Mouse (Mus musculus): ENCODE results near the gene Fuk.
A peak's percentile ranks its signal among the peaks of the same experiment; 100 is the strongest.
"Not testable (repeated sequence)": the region's sequence is repeated elsewhere in the genome, so short reads cannot be mapped to it uniquely, and the experiment has no call there.

The Fuk gene

DNA sequence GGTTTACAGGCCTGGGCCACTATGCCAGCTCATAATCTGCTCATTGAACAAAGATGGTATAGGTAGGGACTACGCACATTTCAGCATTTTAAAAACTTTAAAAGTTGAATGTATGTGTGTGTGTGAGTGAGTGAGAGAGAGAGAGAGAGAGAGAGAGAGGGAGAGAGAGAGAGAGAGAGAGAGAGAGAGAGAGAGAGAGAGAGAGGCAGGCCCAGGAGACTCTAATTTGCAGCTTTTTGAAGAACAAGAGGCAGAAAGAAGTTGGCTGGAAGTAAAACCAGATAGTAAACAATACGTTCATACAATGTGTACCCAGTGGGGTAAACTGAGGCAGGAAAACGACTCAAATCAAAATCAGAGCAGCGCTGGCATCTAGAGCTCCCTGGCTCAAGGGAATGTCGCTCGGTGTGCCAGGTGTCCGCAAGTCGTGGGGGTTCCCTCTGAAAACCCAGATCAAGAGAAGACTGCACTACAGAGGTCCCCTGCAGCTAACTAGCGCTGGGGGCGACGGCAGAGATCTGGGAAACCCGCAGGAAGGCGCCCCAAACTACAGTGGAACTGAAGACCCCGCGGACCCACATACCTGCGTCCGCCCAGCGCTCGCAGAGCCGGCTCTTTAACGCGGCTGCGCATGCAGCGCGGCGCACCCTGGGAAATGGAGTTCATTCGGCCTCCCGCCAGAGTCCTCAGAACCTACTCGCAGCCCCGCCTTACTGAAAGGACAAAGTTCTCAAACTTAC lies at the start of gene Fuk:
TSS of gene Fuk (minus strand) at position 650 of the 740 bp plus-strand sequence.
- no peak for DNase-seq (ENCODE audit: extremely low read depth, low read depth, low spot score)

DNA sequence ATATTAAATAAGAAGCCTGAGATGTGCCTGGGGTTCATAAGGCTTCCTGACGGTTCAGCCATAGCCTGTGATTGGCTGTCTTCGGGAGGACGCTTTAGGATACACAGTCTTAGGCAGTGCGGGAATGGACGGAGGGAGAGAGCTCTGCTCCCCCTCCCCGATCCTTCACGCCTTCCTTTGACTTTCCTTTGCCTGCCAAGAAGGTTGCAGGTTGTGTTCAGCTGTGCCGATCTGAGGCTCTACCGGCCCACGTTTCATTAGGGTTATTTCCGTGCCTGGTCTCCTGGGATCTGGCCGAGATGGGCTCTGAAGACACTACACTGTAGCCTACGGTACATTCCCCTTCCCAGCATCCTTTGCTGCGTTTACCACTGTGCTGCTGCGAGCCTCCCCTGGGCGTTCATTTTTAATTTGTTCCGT lies 47.8 kb upstream of the Fuk start:
- no peak for DNase-seq (ENCODE audit: extremely low read depth, low read depth, low spot score)

DNA sequence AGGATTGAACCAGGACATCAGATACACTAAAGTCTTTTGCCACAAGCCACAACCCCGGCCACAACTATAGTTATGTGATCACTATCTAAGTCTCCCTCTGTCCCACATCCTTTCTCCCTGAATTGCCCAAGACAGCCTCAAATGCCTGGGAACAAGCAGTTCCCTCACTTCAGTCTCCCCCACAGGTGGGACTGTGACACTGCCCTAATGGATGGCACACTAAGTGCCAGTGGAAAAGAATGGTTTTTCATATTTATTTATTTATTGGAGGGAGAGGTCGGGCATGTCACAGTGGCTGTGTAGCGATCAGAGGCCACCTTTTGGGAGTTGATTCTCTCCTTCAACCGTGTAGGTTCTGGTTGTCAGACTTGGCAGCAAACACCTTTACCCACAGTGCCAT lies 43.4 kb upstream of the Fuk start:
- no peak for DNase-seq (ENCODE audit: extremely low read depth, low read depth, low spot score)

DNA sequence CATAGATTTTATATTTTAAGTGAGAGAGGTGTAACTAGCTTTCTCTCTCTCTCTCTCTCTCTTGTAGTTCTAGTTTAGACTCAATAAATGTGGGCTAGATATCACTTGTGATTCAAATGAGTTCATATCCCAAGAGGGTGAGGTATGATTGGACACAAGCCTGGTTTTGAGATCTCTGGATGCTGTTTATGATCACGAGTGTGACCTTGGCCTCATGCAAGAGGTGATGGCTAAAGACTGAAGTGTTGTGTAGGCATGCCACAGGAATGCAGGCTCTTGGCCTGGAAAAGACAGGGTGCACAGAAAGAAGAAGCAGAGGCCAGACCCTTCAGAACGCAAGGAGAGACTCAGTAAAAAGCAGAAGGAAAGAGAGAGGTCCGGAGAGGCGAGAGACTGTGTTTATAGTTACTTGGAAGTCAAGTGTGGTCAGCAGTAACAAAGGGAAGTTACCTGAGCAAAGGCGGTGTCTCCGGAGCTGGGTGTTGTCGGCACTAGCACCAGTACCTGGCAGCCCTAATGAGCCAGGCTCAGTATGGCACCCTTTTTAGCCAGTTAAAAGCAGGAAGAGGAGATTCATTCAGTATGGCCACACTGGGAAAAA lies 42.1 kb upstream of the Fuk start:
- DNase-seq (ENCODE audit: extremely low read depth, low read depth, low spot score): no peak

DNA sequence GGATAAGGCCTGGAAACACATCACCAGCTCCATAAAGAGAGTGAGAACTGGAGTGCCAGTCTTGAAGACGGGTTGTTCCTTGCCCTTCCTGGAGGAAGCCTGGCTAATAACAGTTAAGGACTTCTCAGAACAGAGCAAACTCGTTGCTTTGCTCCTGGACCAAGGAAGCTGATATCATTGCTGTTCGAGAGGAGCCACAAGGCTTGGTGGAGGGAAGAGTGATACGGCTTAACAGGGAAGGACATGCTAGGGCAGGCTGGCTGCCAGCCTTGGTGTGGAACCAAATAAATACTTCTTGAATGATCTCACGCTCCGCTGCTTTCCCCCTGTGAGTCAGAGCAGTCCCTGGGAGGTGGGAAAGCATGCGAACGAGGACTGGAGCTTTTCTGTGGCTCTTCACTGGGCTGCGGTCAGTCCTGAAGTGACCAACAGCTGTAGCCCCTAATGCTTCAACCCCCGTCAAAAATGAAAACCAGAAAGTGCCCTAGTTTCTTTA lies 39.2 kb upstream of the Fuk start:
- peak; percentile 30 for DNase-seq (ENCODE audit: extremely low read depth, low read depth, low spot score)

DNA sequence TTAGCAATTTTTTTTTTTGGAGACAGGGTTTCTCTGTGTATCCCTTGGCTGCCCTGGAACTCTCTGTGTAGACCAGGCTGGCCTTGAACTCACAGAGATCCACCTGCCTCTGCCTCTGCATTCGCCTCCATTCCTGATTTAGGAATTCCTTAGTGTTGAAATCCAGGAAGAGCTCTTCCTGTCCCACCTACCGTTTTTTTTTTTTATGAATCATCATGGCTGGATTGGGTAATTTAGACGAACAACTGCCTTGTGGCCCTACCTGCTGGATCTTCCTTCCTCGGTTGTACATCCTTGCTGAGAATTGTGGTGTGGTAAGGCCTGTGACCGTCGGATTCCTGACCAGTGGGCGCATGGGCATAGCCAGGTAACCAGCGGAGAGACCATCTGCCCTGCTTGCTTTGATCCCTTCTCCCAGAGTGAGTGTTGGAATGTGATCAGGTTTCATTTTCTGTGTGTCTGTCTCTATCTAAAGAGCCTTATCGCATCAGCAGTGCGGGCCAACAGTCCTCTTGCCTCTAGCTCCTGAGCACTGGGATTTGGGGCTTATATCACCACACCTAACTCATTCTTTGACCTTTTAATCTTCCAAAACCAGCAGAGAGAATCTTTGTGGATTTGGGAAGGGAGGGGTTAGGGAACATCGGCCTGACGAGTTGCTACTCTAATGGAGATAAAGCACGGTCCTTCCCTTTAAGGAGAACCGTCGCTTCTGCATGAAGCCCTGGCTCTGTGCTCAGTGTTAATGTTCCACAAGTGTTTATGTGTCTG lies 38.6 kb upstream of the Fuk start:
- DNase-seq (ENCODE audit: extremely low read depth, low read depth, low spot score): no peak

DNA sequence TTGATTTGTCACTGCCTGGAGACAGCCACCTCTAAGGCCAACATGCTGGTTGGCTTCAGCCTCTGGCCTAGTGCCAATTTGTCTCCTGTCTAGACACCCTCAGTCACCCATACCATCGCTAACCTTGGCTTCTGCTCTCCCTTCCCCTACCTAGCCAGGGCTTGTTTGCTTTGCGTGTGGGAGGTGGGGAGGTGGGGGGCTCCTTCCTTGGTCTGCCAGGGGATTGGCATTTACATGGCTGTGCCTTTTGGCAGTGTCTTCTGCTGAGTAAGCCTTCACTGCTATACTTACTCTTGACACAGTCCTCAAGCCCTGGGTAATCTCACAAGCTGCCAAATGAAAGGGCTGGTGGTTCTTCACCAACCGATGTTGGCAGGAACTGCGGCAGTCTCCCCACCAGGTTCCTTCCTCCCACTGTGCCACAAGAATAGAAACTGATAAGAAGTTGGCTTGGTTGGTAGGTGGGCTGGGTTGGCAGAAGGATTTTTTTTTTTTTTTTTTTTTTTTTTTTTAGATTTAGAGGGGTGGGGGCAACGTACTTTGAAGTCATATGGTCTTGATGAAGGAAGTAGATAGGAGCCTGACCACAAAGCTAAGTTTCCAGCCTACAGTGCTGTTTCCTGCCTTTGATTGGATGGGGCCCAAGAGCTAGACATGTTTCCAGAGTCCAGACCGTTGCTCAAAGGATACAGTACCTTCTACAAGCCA lies 36.7 kb upstream of the Fuk start:
- DNase-seq (ENCODE audit: extremely low read depth, low read depth, low spot score): no peak

DNA sequence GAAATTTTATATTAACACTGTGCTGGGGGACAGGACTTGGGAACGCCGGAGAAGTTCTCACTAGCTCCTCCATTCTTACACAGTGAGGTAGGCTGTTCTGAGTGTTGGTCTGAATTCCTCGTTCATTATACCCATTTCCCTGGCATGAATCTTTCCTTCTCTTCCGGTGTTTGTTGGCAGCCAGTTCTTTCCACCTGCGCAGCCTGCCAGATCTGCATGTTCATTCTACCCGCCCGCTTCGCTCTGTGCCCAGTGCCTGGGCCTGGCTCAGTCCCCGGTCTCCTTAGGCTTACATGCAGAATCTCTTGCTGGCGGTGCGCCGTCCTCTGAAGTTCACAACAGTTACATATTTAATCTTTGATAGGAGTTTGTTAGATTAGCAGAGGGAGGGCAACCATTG lies 33.9 kb upstream of the Fuk start:
- no peak for DNase-seq (ENCODE audit: extremely low read depth, low read depth, low spot score)

DNA sequence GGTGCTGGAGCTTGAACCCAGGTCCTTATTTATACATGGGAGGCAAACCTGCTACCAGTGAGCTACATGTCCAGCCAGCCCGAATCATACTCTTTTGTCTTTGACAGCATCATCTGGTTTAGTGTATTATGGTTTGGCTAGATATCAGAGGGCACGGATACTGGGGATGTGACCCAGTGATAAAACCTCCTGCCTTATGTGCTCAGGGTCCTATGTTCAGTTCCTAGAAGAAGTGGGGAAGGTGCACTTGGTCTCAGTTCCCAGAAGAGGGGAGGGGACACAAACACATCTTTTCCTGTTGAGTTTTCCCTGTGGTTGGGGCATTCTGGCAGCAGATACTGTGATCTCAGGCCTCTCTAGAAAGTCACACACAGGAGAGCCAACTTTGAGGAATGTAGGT lies 31.0 kb upstream of the Fuk start:
- no peak for DNase-seq (ENCODE audit: extremely low read depth, low read depth, low spot score)

DNA sequence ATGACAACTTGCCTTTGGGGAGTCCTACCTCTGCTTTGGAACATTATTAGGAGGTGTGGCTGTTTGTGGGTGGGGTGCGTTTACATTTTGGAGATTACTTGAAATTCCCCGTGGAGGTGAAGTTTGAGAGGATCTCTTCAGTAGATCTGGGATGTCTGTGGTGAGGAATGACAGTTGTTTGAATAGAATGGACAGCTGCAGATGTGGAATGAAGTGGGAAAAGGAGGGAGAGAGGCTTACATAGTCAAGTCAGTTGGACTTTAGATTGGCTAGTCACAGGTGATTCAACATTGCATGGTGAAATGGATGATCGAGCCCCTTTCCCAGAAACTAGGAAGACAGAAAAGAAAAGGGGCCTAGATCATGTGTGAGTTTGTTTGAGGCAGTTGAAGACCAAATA lies 30.2 kb upstream of the Fuk start:
- no peak for DNase-seq (ENCODE audit: extremely low read depth, low read depth, low spot score)

DNA sequence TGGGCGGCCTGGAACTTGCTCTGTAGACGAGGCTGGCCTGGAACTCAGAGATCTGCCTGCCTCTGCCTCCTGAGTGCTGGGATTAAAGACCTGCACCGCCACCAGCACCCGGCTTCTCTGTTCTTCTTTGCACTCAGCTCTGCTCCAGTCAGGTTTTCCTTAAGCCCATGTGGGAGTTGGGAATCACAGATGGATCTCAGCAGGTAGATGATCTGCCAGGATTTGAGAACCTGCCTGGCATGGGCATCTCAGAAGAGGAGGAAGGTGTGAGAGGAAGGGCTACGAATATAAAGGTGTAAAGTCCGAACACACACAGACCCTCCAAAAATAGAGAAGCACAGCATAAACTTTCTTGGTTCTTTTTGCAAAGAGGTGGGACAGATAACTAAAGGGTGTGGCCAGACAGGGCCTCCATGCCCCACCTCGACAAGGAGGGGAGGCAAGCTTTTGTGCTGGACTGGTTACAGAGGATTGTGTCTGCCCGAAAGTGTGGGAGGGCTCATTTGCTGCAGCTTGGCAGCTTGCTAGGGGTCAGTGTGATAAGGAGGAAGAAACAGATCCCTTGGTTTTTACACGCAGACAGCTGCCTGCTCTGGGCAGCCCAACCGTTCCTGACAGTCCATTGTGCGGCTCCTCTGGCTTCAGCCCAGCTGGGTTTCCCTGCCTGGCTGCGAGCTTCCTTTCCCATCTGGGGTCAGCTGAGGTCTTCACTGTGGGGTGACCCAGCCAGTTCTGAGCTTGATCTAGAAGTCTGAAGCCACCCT lies 29.1 kb upstream of the Fuk start:
- DNase-seq (ENCODE audit: extremely low read depth, low read depth, low spot score): no peak

DNA sequence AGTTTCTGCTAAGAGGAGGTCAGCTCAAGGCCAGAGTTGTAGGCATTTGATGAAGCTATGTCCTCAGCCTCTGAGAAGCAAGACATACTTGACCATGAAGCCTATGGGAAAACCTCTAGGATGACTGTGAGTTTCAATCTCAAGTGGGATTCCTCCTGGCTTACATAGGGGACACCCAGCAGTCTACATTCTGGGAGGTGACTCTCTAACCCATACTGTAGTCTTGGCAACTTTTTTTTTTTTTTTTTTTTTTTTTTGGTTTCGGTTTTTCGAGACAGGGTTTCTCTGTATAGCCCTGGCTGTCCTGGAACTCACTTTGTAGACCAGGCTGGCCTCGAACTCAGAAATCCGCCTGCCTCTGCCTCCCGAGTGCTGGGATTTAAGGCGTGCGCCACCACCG lies 27.4 kb upstream of the Fuk start:
- not testable (repeated sequence) for DNase-seq (ENCODE audit: extremely low read depth, low read depth, low spot score)

DNA sequence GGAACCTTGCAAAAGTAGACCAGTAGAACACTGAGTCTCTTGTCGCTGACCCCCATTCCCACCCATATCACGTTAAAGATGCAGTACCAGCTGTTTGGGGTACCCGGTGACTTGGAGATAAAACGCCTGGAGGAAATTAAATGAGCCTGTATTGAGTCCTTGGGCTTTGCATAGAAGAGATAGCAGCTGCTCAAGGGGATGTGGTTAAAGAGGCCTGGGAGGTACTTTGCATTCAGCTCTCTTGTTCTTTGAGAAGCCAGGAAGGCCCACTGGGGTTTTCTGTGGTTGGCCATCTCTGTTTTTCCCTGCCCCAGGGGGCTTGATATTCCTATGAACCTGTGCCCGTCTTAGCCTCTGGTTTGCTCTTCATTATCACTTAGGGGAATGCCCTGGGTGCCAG lies 26.8 kb upstream of the Fuk start:
- DNase-seq (ENCODE audit: extremely low read depth, low read depth, low spot score): no peak

DNA sequence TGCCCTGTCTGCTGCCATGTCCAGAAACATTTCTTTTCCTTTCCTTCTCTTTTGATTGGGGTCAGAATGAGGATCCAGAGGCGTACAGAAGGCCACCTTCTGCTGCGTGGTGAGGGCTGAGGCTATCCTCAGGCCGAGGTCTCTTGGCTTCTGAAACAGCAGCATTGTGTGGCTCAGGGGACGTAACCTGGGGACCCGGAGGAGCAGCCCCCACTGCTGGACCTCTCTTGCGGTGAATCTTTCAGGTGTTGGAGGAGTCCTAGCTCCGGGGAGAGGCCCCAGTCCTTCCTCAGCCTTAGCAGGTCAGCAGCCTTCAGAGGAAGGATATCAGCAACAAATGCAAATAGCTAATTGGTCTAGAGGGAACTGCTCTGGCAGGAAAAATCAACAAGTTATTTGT lies 26.1 kb upstream of the Fuk start:
- no peak for DNase-seq (ENCODE audit: extremely low read depth, low read depth, low spot score)

DNA sequence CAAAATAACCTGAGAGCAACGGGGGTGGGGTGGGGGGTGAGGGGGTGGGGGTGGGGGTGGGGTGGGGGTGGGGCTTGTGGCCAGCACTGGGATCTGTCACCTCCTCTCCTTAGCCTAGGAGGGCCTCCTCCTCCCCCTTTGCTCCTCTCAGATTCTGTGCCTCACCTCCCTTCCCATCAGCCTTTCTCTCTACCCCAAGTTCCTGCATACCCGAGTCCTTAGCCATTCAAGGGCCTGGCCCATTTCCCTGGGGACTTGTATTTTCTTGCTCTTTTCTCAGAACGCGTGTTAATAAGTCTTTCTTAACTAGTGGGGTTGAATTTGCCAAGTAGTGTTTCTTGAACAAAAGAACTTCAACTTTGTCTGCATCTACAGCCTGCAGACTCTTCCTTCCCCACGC lies 24.4 kb upstream of the Fuk start:
- no peak for DNase-seq (ENCODE audit: extremely low read depth, low read depth, low spot score)

DNA sequence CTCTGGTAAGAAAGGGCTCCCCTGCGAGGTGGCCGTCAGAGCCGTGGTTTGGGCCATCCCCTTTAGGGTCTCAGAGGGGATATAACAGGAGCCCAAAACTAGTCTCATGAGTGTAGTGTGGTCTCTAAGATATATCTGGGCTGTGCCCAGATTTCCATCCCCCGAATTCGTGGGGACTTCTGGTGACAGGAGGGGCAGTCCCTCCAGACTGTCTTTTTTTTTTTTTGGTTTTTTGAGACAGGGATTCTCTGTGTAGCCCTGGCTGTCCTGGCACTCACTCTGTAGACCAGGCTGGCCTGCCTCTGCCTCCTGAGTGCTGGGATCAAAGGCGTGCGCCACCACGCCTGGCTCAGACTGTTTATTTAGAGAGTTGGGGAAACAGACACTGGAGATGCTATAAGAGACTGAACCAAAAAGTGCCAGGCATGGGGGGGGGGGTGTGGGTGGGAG lies 23.4 kb upstream of the Fuk start:
- no peak for DNase-seq (ENCODE audit: extremely low read depth, low read depth, low spot score)

DNA sequence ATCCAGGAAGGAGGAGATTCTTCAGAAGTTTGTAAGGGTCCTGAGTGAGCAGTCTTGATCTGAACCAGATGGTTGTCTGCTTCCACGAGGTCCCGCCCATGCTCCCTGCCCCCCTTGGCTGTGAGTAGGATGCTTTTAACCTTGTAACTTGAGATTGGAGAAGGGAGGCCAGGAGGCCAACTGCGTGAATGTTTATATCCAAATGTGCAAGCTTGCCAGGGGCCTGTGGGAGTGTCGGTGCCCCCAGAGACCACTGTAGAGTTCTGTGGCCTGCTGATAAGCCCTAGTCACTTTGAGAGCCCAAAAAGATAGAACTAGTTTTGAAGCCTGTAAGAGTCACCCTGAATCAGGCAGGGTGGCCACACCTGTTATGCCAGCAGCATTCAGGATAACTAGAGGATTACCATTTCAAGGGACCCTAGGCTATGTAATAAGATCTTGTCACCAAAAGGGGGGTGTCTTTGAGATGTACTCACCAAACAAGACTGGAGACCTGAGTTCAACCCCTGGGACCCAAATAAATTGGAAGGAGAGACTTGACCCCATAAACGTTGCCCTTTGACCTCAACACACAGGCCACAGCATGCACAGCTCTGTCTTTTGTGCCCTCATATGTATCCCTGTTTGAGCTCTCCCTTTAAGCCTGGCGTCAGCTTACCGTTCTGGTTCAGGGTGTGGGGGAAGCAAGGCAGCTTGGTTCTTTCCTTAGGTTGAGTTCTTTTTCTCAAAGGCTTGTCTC lies 19.4 kb upstream of the Fuk start:
- no peak for DNase-seq (ENCODE audit: extremely low read depth, low read depth, low spot score)

DNA sequence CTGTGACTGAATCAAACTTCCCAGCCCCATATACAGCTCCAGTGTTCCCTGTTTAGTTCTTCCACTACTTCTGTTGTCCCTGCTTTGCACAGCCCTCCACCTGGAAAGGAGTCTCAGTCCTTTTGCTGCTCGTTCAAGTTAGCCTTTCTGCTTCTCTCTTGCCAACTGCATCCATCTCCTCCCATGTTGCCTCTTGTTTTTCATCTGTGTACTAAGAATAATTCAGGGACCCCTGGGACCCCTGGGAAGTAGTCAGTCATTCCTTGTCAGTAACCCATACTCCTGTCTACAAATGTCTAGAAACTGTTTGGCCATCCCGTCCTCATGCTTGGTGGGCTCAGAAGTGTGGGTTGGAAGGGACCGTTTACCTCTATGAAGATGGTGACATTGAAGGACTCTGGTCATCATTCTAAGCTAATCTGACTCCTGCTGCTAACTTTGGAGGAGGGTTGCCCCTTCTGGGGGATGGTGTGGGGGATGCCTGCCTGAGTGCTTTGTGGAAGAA lies 18.5 kb upstream of the Fuk start:
- no peak for DNase-seq (ENCODE audit: extremely low read depth, low read depth, low spot score)

DNA sequence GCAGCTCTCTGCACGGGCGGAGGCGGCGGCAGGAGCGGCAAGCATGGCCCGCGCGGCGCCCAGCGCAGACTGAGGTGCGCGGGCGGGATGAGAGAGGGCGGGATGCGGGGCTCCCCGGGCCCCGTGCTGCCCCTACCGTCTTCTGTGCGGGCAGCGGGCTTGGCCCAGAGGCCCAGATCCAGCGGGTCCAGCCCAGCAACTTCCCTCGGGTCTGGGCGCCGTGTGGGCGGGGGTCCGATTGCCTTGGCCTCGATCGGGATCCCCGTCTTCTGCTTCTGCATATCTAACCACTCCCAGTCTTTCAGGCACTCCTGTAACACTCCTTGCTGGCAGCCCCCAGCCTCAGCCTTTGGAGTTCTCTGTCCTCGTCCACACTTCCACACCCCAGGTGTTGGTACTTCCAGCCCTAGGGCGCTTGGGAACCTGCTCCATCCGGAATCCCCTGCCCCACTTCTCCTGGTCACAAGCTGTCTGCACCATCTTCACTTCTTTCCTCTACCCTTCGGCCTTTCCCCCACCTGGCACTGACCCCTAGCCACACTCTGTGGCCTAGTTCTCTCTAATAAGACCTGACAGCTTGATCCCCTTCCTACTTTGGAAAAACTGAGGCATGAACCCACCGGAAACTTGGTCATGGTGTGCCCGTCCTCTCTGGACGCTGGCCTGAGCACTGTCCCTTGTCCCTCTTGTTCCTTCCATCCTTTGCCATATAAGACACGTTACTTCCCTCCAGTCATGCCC lies 17.9 kb upstream of the Fuk start:
- no peak for DNase-seq (ENCODE audit: extremely low read depth, low read depth, low spot score)

Data from fat pad, adult 2 months (tissue).